Mouse (Mus musculus) adrenal gland, postnatal 25 days (tissue): Measurements from ENCODE around the gene Cyp26b1. TPM values are rescaled to one million over a fixed set of nuclear protein-coding genes. Genes with fewer than 3 reads are reported as not detected.
"Not testable (repeated sequence)": the region's sequence is repeated elsewhere in the genome, so short reads cannot be mapped to it uniquely, and the experiment has no call there.

ENCODE experiments used
- DNase-seq: peaks from one replicate; pipeline ENCODE4 v3.0.0; 2021; ENCODE audit warnings: mixed read lengths
- long read RNA-seq: library from polyadenylated mRNA; stranded (forward); transcript quantifications from one replicate; pipeline ENCODE4 v2.0.0, GENCODE M21; 2021
- total RNA-seq: library from RNA; stranded (reverse); gene quantifications from 2 replicates; pipeline ENCODE4 v1.2.3, GENCODE M21; 2021

Gene Cyp26b1
- total RNA-seq = 4.2 and 4.6 TPM in 2 replicates
- long read RNA-seq, partial matches to known transcripts = 0 of 16 reads
- long read RNA-seq, other reads (novel, unspliced or antisense) = 16 of 16 reads

GRCm38 (mm10) chr6:84593693-84594092, at the start of gene Cyp26b1:
Cyp26b1 (minus strand) TSS chr6:84593908.
- no peak for DNase-seq

DNA sequence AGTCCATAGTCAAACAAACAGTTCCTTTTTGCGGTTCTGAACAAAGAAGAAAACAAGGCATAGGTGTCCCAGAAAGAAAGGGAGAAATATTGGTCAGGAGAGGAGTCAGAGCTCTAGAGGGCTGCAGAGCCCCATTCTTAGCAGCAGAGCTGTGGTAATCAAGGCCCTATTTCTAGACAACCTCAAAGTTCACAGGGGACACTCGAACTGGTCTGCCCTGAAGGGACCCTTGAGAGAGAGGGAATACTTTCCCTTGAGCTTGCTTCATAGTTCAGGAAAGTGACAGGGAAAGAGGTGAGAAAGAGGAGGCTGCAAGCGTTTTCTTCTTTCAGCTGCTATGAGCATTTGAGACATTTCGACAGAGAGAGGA, 47.3 kb upstream of the Cyp26b1 start:
- no peak for DNase-seq

DNA sequence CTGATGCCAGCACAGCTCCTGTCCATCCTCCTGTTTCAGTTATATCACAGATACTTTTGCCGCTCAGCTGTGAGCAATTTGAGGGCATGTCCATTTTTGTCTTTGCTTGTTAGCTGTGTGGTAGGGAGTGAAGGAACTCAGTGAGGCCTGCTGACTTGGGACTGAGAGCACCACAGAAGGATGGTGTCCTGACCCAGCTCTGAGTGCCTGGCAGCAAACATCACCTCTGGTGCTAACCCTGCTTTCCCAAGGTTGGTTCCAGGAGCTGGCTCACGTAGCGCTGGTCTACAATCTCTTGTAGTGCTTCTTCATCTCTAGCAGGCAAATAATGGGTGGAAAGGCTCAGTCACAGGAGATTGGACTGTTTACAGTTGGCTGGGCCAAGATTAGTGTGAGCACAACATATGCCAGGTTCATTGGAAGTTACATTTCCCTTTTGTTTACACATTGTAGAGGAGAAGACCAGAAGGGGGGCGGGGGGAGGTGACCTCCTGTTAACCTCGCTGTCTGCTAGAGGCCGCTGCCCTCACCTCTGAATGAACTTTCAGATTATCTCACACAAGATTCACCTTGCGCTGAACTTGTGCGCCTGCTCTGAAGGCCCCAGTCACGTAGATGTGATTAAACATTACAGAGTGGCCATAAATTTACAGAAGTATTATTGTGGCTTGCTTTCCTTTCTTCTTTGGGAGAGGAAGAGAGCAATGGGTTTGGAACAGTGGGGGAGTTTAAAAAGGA, 46.8 kb upstream of the Cyp26b1 start:
- DNase-seq = peak; percentile 24

- DNase-seq = no peak
Observed at GRCm38 (mm10) chr6:84638206-84638605, 44.5 kb upstream of the Cyp26b1 start.

DNA sequence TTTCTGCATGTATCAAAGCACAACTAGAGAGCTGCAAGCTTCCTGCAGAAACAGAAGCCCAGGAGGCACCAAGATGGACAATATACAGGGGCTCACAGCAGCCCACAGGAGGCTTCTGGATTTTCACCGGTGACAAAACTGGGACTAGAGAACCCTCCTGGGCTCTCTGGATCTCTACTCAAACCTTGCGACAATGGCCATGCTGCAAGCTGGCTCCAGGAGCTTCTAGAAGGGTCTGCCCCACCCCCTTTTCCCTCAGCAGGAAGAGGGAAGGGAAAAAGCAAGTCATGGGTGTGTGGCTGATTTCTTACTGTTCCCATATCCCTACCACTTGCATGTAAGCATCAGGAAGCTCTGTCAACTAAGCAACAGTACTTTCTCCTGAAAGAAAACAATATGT, 37.9 kb upstream of the Cyp26b1 start:
- no peak for DNase-seq

- DNase-seq = no peak
Observed at GRCm38 (mm10) chr6:84630276-84630675, 36.6 kb upstream of the Cyp26b1 start.

DNA sequence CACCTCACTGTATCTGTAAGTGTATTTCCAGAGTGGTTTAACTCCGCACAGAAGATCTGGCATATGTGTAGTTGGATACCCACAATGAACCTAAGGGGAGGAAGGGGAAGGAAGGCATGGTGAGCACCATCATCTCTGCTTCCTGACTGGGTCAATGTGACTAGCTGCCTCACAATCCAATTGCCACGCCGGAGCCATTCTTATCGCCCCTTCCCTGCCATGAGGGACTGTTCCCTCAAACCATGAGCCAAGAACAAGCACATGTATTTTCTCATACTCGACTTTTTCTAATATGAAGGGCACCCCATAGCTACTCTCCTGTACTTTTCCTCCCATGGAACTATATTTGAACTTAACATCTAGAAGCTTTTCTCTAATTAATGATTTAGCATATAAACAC, 35.1 kb upstream of the Cyp26b1 start:
- no peak for DNase-seq

DNA sequence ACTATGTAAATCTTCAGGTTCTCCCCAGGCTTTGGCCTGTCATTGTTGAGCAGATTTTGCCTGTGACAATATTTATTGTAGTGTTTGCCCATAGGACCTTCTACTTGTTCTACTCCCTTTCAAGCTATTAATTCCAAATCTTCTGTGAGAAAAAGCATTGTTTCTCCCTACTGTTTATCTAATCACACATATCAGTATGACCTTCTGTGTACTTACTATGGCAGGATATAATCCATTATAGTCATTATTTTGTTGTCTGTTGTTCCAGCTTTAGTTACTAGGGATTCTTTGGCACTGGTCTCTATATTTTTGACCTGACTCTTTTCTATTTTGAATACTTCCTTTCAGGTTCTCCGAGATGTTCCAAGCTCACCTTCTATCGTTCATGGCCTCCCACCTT, 32.7 kb upstream of the Cyp26b1 start:
- DNase-seq = no peak

GRCm38 (mm10) chr6:84619166-84619565, 25.5 kb upstream of the Cyp26b1 start:
- no peak for DNase-seq

DNA sequence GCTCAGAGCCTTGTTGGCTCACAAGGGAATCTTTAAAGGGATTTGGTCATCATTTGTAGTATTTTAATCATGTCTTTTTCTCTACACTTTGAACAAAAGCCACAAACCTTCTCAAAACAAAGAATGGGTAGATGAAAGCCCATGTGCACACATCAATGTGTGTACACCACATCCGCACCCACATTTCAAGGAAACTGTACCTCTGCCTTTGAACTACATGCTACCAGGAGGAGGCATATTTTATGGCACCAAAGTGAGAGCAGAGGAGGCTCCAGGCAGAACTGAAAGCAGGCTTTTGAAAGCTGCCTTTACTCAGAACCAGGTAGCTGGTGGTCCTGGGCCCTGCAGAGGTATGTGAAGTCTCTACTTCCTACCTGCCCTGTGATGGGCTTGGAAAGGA, 23.3 kb upstream of the Cyp26b1 start:
- DNase-seq = no peak

DNA sequence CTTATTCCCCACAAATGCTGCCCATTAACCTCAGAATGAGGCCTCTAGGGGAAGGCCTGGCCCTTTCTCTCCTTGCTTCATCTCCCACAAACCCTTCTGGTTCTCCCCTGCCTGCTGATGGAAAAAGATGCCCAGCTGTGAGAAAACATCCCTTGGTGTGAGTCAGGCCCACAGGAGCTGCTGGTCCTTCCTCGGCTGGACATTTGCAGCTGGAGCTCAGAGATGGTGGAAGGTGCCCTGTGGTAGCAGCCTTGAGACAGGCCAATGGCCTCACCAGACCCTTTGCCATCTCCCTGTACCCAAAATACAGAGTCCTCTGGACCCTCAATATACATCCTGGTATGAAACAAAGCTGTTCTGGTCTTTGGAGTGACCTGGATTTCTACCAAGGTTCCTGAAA, 22.9 kb upstream of the Cyp26b1 start:
- no peak for DNase-seq

DNA sequence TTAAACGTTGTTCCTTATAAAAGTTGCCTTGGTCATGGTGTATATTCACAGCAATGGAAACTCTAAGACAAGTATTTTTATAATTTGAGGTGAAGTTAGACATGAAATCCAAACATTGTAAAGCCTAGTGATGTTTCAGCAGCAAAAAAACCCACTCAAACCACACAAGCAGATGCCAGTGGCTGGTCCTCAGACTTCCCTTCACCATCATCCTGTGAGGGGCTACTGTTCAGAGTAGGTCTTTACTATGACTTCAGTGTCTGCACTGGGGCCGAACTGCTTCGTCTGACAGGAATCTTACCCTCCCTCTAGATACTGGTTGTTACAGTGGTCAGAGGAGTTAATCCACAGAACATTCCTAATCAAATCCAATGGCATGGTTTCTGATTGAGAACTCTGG, 19.9 kb upstream of the Cyp26b1 start:
- DNase-seq = no peak

GRCm38 (mm10) chr6:84601136-84601889, 7.6 kb upstream of the Cyp26b1 start:
- DNase-seq = no peak

- DNase-seq = not testable (repeated sequence)
Observed at GRCm38 (mm10) chr6:84599296-84599695, 5.6 kb upstream of the Cyp26b1 start.

GRCm38 (mm10) chr6:84598725-84599124, 5.0 kb upstream of the Cyp26b1 start:
- DNase-seq = no peak

GRCm38 (mm10) chr6:84594626-84595025, 918 bp upstream of the Cyp26b1 start:
- no peak for DNase-seq

- DNase-seq = no peak
Observed at GRCm38 (mm10) chr6:84590961-84591745, 2.6 kb downstream of the Cyp26b1 start.

DNA sequence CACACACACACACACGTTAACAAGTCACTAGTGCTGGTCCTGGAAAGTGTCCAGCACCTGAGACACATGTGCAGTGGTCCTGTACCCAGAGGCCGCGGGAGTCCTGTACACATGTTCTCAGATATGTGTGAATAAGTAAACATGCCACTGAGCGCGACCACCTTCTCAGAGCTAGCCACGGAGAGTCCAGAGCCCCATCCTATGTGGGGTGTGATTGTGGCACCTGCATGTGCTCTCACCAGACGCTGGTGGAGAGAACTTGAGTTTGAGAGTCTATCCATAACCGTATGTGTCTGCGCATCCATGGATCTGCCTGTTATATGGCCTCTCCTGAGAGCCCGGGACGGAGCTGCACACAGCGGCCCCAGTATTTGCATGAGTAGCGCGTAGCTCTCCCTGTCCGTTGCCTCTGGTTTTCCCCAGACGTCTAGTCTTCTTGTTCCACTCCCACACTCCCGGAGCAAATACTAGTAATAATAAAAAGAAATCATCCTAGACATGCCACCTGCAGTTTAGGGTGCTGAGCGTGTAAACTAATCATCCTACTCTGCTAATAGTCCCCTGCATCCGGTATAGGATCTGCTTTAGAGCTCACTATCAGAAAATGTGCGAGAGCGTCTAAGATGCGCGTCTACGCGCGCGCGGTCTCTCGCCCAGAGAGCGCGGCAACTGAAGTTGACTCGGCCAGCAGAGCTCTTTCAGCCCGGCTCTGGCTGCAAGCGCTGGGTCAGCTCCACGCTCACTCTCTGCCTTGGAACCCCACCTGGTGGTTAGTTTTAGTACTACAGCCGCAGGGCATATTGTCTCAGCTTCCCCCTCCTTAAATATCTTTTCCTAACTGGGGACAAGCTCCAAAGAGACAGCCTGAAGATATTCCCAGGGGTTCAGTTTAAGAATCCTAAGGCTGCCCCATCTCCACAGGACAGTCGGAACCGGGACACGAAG, 3.7 kb downstream of the Cyp26b1 start:
- DNase-seq = peak; percentile 88

GRCm38 (mm10) chr6:84588895-84589652, 4.6 kb downstream of the Cyp26b1 start:
- peak; percentile 65 for DNase-seq

DNA sequence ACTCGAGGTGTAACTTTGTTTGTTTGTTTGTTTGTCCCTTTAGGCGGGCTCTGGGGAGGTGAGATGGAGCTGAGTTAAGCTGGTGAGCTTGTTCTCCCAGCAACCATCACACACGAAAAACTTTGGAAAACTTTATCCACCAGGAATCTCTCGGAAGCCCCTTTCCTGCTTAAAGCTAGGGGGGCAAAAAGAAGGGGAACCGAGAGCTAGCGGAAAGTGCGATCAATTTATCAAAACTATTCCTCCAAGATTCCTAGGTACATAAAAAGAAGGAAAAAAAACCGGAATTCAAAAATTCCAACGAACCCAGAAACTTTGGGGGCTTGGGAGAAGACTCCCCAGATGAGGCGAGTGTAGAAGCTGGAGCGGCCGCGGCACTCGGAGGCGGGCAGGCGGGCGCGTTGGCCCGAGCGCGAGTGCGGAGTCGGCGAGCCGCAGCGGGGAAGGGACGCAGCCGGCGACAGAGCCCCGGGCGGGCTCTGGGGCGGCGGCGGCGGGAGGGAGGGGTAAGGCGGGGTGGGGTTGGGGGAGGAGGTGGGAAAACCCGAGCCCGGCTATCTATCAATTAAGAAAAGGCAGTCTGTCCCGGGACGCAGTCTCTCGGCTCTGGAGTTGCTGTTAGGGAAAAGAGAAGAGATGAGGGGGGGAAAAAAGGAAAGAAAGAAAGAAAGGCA, 5.3 kb downstream of the Cyp26b1 start:
- peak; percentile 53 for DNase-seq
